Mouse (Mus musculus) forebrain, embryonic 10.5 days (tissue): ENCODE measurements at regions not wholly inside any gene's neighbourhood (a gene's known extent, or its start where the extent isn't known, plus 50 kb on each side); places are given as distances from the start of the nearest gene placed in this dataset.
"Not testable (repeated sequence)": the region's sequence is repeated elsewhere in the genome, so short reads cannot be mapped to it uniquely, and the experiment has no call there.

Experiments
- DNase-seq: peaks from one replicate; pipeline ENCODE4 v3.0.0-alpha.2; 2017; ENCODE audit warnings: low spot score; ENCODE audit errors: extremely low spot score
- H3K27ac ChIP-seq: fragments of 300-500 bp; sonication (generic); 2 replicates; pipeline ENCODE4 v1.5.1; 2016; ENCODE audit warnings: mild to moderate bottlenecking
- H3K27me3 ChIP-seq: fragments of 300-500 bp; sonication (generic); 2 replicates; pipeline ENCODE4 v1.6.1; 2016; ENCODE audit warnings: mild to moderate bottlenecking; ENCODE audit not compliant: poor library complexity, severe bottlenecking
- H3K36me3 ChIP-seq: fragments of 300-500 bp; sonication (generic); replicated peaks from 2 replicates; pipeline ENCODE4 v1.6.1; 2016; ENCODE audit warnings: mild to moderate bottlenecking, moderate library complexity
- H3K4me1 ChIP-seq: fragments of 300-500 bp; sonication (generic); 2 replicates; pipeline ENCODE4 v1.6.1; 2016
- H3K4me3 ChIP-seq: fragments of 300-500 bp; sonication (generic); 2 replicates; pipeline ENCODE4 v1.5.1; 2016; ENCODE audit warnings: mild to moderate bottlenecking, moderate library complexity
- H3K9me3 ChIP-seq: fragments of 300-500 bp; sonication (generic); 2 replicates; pipeline ENCODE4 v1.6.1; 2016; ENCODE audit warnings: mild to moderate bottlenecking, moderate library complexity
- whole genome bisulfite sequencing: fragments of 180-500 bp; shearing (Covaris S2); methylation state at CpG from one replicate; pipeline ENCODE4 v1.1.7; 2016; 5-methylcytosine and 5-hydroxymethylcytosine counted together

- H3K27ac ChIP-seq: no peak overlapping the region
- 91% methylated on average over 10 of the region's 10 CpGs for WGBS
- H3K4me1 ChIP-seq: 0 out of 2 replicates have a peak, but pooled peaks cover 2% of the 10 kb centered on the region
- no peaks in the 10 kb centered on the region for H3K36me3 ChIP-seq
- no peak for DNase-seq
- no peak overlapping the region for H3K4me3 ChIP-seq
- no peaks in the 10 kb centered on the region for H3K9me3 ChIP-seq
- H3K27me3 ChIP-seq: no peaks in the 10 kb centered on the region
Observed at GRCm38 (mm10) chr8:126864314-126864948, 81.2 kb downstream of the Tomm20 start.

- H3K27me3 ChIP-seq, H3K4me1 ChIP-seq, H3K36me3 ChIP-seq, H3K9me3 ChIP-seq, DNase-seq, H3K27ac ChIP-seq, H3K4me3 ChIP-seq: not testable (repeated sequence)
- 87% methylated on average over 1 of the region's 1 CpGs for WGBS
Observed at GRCm38 (mm10) chr8:126863661-126864060, 82.0 kb downstream of the Tomm20 start.

DNA sequence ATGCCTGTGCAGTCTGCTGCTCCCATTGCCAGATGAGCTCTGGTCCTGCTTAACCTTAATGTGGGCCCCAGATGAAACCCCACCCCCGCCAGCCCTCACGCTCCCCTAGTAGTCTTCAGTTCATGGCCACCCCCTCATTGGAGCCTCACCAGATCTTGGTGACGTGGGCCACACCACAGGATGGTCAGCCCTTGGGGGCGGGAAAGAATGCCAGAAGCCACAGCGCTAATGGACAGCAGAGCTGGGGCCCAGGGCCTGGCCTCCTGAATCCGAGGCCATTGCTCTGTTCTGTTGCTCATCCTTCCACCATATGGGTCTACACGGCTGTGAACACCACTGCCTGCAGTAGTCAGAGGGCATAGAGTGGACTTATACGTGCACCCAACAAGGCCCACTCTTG lies 83.9 kb downstream of the Tomm20 start:
- no peak for DNase-seq
- Histone ChIP-seq H3K4me1 (0 out of 2 replicates have a peak, but pooled peaks cover 2% of the 10 kb centered on the region), H3K27ac (no peak overlapping the region), H3K9me3 (no peaks in the 10 kb centered on the region), H3K27me3 (no peaks in the 10 kb centered on the region), H3K4me3 (no peak overlapping the region), H3K36me3 (no peaks in the 10 kb centered on the region)
- WGBS: 94% methylated on average over 8 of the region's 8 CpGs

DNA sequence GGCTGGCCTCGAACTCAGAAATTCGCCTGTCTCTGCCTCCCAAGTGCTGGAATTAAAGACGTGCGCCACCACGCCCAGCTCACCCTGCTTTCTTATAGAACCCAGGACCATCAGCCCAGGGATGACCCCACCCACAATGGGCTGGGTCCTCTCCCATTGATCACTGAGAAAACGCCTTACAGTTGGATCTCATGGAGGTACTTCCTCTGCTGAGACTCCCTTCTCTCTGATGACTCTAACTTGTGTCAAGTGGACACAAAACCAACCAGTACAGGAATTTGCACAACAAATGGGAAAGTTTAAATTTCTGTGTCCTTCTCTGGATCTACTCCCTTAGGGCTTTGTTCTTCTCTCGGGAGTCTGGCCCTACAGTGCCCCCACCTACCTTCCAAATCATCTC lies 85.0 kb downstream of the Tomm20 start:
- Histone ChIP-seq H3K36me3 (no peaks in the 10 kb centered on the region), H3K27me3 (no peaks in the 10 kb centered on the region), H3K4me1 (0 out of 2 replicates have a peak, but pooled peaks cover 2% of the 10 kb centered on the region), H3K4me3 (no peak overlapping the region), H3K27ac (no peak overlapping the region), H3K9me3 (no peaks in the 10 kb centered on the region)
- 91% methylated on average over 7 of the region's 7 CpGs for WGBS
- DNase-seq: no peak

DNA sequence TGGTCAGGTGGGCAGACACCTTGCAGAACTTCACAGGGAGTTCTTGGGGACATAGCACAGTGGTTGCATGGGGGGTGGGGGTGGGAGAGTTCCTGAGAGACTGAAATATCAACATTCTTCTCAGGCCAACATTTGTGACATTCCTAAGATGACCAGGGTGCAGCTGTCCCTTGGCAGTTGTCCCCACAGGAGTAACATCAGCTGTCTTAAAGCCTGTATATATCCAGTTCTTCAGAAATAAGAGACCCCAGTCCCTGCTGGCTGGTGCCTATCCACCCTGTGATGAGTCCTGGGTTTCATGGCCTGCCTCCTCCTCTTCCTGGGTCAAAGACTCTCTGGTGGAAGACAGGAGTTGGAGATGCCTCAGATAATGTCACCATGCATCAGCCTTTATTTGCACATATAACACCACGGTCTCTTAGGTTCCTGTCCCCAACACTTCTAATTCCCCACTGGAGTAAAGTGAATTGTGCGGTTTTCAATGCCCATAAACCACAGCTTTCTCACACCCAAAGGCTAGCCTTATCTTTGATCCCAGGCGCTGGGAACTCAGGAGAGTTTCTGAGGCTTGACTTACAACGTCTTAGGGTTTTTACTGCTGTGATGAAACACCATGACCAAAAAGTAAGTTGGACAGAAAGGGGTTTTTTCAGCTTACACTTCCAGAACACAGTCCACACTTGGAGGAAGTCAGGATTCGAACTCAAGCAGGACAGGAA lies 85.8 kb downstream of the Tomm20 start:
- no peaks in the 10 kb centered on the region for H3K9me3 ChIP-seq
- no peak overlapping the region for H3K4me3 ChIP-seq
- H3K36me3 ChIP-seq: no peaks in the 10 kb centered on the region
- H3K27me3 ChIP-seq: no peaks in the 10 kb centered on the region
- no peak for DNase-seq
- H3K27ac ChIP-seq: no peak overlapping the region
- 92% methylated on average over 5 of the region's 5 CpGs for WGBS
- H3K4me1 ChIP-seq: 0 out of 2 replicates have a peak, but pooled peaks cover 2% of the 10 kb centered on the region

GRCm38 (mm10) chr8:126857307-126858203 lies 88.1 kb downstream of the Tomm20 start:
- no peaks in the 10 kb centered on the region for H3K36me3 ChIP-seq
- H3K4me3 ChIP-seq: no peak overlapping the region
- peaks cover 20% of the 10 kb centered on the region for H3K4me1 ChIP-seq
- H3K27me3 ChIP-seq: no peaks in the 10 kb centered on the region
- H3K27ac ChIP-seq: no peak overlapping the region
- H3K9me3 ChIP-seq: no peaks in the 10 kb centered on the region
- no peak for DNase-seq
- whole genome bisulfite sequencing: 83% methylated on average over 13 of the region's 13 CpGs

DNA sequence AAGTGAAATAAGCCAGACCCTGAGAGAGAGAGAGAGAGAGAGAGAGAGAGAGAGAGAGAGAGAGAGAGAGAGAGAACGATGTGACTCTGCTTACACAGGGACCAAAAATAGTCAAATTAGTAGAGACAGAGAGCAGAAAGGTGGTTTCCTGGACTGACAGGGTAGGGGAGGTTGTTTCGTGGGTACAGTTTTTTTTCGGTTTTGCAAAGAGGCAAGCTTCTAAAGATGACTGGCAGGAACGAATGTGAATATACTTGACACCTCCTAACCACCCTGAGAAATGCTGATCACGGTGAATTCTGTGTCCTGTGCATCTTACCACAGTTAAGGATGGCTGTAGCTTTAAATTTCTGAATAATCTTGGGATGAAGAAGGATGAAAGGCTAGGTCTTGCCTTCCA lies 89.7 kb downstream of the Tomm20 start:
- no peaks in the 10 kb centered on the region for H3K27me3 ChIP-seq
- no peak for DNase-seq
- H3K4me1 ChIP-seq: peaks cover 23% of the 10 kb centered on the region
- H3K9me3 ChIP-seq: no peaks in the 10 kb centered on the region
- no peaks in the 10 kb centered on the region for H3K36me3 ChIP-seq
- WGBS: 86% methylated on average over 5 of the region's 5 CpGs
- H3K4me3 ChIP-seq: no peak overlapping the region
- 0 out of 2 replicates have a peak overlapping the region, but pooled peaks have one; percentile 30 for H3K27ac ChIP-seq

- peaks cover 25% of the 10 kb centered on the region for H3K4me1 ChIP-seq
- no peak for DNase-seq
- no peaks in the 10 kb centered on the region for H3K9me3 ChIP-seq
- no peaks in the 10 kb centered on the region for H3K36me3 ChIP-seq
- H3K27me3 ChIP-seq: no peaks in the 10 kb centered on the region
- 76% methylated on average over 2 of the region's 2 CpGs for WGBS
- H3K27ac ChIP-seq: no peak overlapping the region
- H3K4me3 ChIP-seq: no peak overlapping the region
Observed at GRCm38 (mm10) chr8:126855056-126855609, 90.5 kb downstream of the Tomm20 start.

DNA sequence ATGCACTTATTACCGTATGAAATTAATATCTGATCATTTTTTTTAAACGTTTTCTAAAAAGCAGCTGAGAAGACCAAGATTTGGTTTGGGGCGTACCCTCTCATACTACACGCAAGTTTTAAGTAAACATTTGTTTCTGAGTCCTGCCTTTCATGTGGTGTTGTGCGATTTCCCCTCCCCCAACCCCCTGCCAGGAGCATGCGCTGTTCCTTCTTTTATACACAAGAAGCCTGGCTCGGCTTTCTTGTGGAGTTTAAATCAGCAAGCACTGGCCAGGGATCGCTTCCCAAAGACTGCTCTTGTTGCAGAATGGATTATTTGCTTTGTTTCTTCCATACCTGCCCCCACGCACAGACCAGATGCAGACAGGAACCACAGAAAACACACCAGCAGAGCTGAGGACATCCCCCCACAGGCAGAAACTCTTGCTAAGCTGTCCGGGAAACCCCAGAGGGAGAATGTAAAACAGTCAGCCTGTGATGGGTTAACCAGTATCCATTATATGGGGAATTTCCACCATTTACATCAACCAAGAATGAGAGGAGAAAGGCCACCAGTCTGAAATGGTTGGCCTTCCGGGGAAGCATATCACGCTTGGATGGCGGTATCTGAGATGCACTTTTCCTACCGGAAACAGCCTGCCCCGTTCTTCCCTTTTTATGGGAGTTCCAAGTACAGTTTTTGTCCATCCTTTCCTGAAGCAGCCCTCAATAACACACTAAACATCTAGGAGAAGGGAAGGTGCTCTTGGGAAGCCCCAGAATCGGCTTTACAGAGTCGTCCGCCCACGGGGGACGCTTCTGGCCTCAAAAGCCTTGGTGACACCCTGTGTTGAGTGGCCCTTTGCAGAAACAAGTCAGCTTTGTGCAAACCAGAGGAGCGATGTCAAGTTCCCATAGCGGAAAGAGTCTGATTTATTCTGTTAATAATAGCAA lies 91.3 kb downstream of the Tomm20 start:
- no peaks in the 10 kb centered on the region for H3K36me3 ChIP-seq
- peaks cover 32% of the 10 kb centered on the region for H3K4me1 ChIP-seq
- H3K27me3 ChIP-seq: no peaks in the 10 kb centered on the region
- peak overlapping the region; percentile 76 for H3K27ac ChIP-seq
- DNase-seq: no peak
- 78% methylated on average over 22 of the region's 22 CpGs for WGBS
- H3K9me3 ChIP-seq: no peaks in the 10 kb centered on the region
- no peak overlapping the region for H3K4me3 ChIP-seq

GRCm38 (mm10) chr8:126852663-126853390 lies 92.8 kb downstream of the Tomm20 start:
- no peaks in the 10 kb centered on the region for H3K36me3 ChIP-seq
- H3K4me3 ChIP-seq: no peak overlapping the region
- H3K9me3 ChIP-seq: no peaks in the 10 kb centered on the region
- H3K27ac ChIP-seq: peak overlapping the region; percentile 67
- H3K4me1 ChIP-seq: peaks cover 43% of the 10 kb centered on the region
- DNase-seq: no peak
- H3K27me3 ChIP-seq: no peaks in the 10 kb centered on the region
- WGBS: 49% methylated on average over 10 of the region's 10 CpGs

DNA sequence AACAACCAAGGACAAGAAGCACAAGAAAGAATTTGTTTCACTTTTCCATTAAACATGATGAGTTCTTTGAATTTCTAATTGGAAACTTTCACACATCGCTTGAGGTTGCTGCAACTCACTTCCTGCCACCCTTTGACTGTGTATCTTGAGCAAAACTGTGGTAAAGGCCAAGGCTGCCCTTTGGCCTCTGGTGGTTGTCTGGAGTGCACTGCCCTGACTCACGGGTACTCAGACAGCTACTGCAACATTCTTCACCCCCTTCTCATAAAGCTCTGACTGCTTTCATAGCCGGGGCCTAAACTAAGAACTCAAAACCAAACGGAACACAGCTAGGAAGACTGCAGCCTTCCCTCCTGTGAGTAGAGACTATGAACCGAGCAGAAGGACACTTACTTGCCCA lies 93.5 kb downstream of the Tomm20 start:
- Histone ChIP-seq H3K4me3 (no peak overlapping the region), H3K36me3 (no peaks in the 10 kb centered on the region), H3K27me3 (no peaks in the 10 kb centered on the region), H3K27ac (peak overlapping the region; percentile 67), H3K9me3 (no peaks in the 10 kb centered on the region), H3K4me1 (peaks cover 49% of the 10 kb centered on the region)
- DNase-seq: no peak
- 72% methylated on average over 5 of the region's 5 CpGs for WGBS
